Mouse (Mus musculus) brain, embryonic 14.5 days (tissue): ENCODE measurements at regions not wholly inside any gene's neighbourhood (a gene's known extent, or its start where the extent isn't known, plus 50 kb on each side); places are given as distances from the start of the nearest gene placed in this dataset.

ENCODE experiments used
- CTCF ChIP-seq: fragments of 200-500 bp; IDR thresholded peaks from 2 replicates; pipeline ENCODE4 v1.5.1; 2012; ENCODE audit warnings: inconsistent platforms, mild to moderate bottlenecking, moderate library complexity, borderline replicate concordance; ENCODE audit not compliant: insufficient read depth, insufficient read length; ENCODE audit errors: extremely low read depth
- POLR2A ChIP-seq: fragments of 200-500 bp; IDR thresholded peaks from 2 replicates; pipeline ENCODE4 v1.6.1; 2012; ENCODE audit warnings: mild to moderate bottlenecking, inconsistent platforms, borderline replicate concordance; ENCODE audit not compliant: poor library complexity, insufficient read depth, insufficient read length, severe bottlenecking; ENCODE audit errors: extremely low read depth

DNA sequence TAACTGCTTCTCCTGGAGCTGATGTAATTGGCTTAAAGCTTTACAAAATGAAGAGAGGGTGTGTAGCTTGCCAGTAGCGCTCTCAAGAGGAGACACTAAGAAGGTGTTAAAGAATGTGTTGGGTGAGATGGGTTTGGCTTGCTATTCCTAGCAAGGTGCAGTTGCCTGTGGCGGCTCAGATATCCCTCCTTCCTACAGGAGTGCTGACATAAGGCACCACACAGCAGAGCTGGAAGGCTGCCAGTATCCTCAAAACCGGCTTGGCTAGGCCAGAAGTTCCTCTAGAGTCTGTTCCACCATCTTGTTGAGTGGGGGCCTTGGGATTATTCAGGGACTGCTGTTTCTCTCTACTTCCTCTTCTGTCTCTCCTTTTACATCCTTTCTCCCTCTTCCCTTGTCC, 191.5 kb downstream of the Tex29 start:
- TF ChIP-seq POLR2A (no peak), CTCF (no peak)
